Mouse (Mus musculus) bone marrow, adult 2 months (tissue): ENCODE results near the gene Rassf5. TPM values are rescaled to one million over a fixed set of nuclear protein-coding genes. Genes with fewer than 3 reads are reported as not detected.
"Not testable (repeated sequence)": the region's sequence is repeated elsewhere in the genome, so short reads cannot be mapped to it uniquely, and the experiment has no call there.

ENCODE experiments used
- H3K27ac ChIP-seq: fragments of 200-500 bp; 2 replicates; pipeline ENCODE4 v1.5.1; 2012; ENCODE audit warnings: low read depth, mild to moderate bottlenecking, control low read depth, inconsistent platforms, low read length; ENCODE audit not compliant: control insufficient read depth, poor library complexity, insufficient read depth
- H3K4me1 ChIP-seq: fragments of 200-500 bp; 2 replicates; pipeline ENCODE4 v1.6.1; 2011; ENCODE audit warnings: low read length; ENCODE audit not compliant: control insufficient read depth, insufficient read depth
- H3K4me3 ChIP-seq: fragments of 200-500 bp; replicated peaks from 2 replicates; pipeline ENCODE3; 2011; ENCODE audit warnings: mild to moderate bottlenecking, low read depth, low read length, control low read depth; ENCODE audit not compliant: control insufficient read depth
- CTCF ChIP-seq: fragments of 200-500 bp; IDR thresholded peaks from 2 replicates; pipeline ENCODE4 v1.5.1; 2011; ENCODE audit warnings: low read length, control low read depth; ENCODE audit not compliant: control insufficient read depth, insufficient read depth
- POLR2A ChIP-seq: fragments of 200-500 bp; IDR thresholded peaks from 2 replicates; pipeline ENCODE4 v1.6.1; 2011; ENCODE audit warnings: low read depth, mild to moderate bottlenecking, control low read depth, low read length, borderline replicate concordance; ENCODE audit not compliant: control insufficient read depth
- WGBS: fragments of 180-500 bp; shearing (Covaris S2); methylation state at CpG from one replicate; pipeline ENCODE4 v1.1.7; 2018; 5-methylcytosine and 5-hydroxymethylcytosine counted together
- polyA plus RNA-seq: library from polyadenylated mRNA; stranded (reverse); fragments of >200 nt; gene quantifications from 2 replicates; pipeline ENCODE4 v1.2.4, GENCODE M21; 2011; ENCODE audit warnings: low replicate concordance; ENCODE audit not compliant: missing spikeins, insufficient read depth, insufficient read length

The Rassf5 gene
- polyA plus RNA-seq, 1 experiment = 21.8 TPM

DNA sequence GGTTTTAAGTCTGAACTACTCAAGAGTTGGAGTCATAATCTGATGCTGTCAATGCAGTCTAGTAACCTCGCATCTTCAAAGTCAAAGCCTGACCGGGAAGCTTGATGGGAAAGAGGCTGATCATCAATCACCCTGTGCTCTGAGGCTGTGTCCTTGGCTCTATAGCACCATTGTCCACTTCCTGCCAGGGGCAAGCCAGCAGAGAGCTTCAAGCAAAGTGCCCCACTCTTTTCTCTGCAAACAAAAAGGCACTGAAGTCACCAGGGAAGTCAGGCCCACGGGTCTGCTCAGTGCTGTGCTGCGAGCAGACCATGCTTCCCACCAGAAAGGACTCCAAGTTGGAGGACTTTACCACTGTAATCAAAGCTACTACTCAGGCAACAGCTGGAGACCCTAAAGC lies 67.8 kb downstream of the Rassf5 start:
- Histone ChIP-seq H3K4me1 (peaks cover 5% of the 10 kb centered on the region), H3K27ac (no peak overlapping the region), H3K4me3 (no peak overlapping the region)
- WGBS = 86% methylated on average over 4 of the region's 4 CpGs
- no peak for TF ChIP-seq CTCF
- no peak for TF ChIP-seq POLR2A

DNA sequence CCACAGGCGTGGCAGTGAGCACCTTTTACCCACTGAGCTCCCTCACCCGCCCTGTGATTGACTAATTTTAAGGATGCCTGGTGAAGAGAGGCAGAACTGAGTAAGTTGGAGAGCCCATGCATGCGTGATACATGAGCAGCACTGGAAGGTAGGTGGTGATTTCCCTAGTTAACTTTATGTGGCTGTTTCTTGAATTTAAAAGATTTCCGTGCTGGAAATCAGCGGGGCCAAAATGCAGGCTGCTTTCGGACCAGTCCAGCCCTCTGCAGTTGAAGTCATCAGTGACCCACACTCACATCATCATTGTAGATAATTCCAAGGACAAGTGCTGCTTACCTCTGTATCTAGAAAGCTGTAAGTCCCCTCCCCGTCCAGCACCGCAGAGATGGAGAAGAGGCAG lies 69.2 kb downstream of the Rassf5 start:
- TF ChIP-seq CTCF (no peak), POLR2A (no peak)
- Histone ChIP-seq H3K4me1 (peaks cover 4% of the 10 kb centered on the region), H3K4me3 (no peak overlapping the region), H3K27ac (no peak overlapping the region)
- WGBS = 89% methylated on average over 8 of the region's 8 CpGs

DNA sequence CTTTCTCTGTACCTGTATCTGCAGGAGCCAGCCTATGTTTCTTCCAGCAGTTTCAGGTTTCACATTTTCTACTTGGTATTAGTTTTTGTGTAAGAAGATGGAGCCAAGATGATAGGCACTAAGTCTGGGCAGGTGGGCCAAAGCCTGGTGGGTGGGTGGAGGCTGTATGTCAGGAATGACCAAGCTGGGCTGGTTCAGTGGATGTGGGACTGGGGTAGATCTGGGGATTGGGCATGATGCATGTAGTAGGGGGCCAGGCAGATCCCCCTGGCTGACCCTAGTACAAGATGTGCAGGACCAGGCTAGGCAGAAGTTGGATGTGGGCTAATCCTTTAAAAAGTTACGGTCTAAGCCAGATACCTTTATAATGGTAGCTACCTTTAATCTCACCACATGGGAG lies 69.9 kb downstream of the Rassf5 start:
- no peak overlapping the region for H3K4me3 ChIP-seq
- WGBS = 92% methylated on average over 1 of the region's 1 CpGs
- H3K27ac ChIP-seq = no peak overlapping the region
- no peak for TF ChIP-seq CTCF
- no peak for TF ChIP-seq POLR2A
- H3K4me1 ChIP-seq = peaks cover 4% of the 10 kb centered on the region

DNA sequence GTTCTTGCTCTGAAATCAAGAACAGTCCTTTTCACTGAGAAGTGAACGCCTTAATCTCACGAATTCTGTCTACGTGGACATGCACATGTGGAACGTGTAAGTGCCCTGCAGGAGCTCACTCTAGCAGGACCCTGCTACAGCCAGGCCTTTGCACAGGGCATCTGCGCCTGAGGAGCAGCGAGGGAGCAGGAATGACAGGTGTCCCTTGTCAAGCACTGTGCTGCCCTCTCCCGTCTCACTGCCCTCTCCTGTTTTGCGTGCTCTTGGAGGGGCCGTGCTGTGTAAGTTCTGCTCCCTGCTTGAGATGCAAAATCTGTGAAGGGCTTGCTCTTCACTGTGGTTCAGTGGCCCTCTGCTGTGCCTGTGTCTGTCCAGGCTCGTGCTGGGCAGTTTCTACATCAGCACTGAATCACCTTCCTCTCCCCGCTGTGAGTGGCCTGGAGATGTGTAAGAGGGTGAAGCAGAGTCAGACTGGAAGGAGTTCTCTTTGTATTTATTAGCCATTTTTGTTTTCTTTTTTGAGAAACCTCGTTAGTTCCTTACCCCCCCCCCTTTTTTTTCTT lies 70.7 kb downstream of the Rassf5 start:
- no peak for TF ChIP-seq POLR2A
- TF ChIP-seq CTCF = no peak
- Histone ChIP-seq H3K4me3 (no peak overlapping the region), H3K27ac (no peak overlapping the region), H3K4me1 (peaks cover 4% of the 10 kb centered on the region)
- WGBS = 71% methylated on average over 12 of the region's 12 CpGs

DNA sequence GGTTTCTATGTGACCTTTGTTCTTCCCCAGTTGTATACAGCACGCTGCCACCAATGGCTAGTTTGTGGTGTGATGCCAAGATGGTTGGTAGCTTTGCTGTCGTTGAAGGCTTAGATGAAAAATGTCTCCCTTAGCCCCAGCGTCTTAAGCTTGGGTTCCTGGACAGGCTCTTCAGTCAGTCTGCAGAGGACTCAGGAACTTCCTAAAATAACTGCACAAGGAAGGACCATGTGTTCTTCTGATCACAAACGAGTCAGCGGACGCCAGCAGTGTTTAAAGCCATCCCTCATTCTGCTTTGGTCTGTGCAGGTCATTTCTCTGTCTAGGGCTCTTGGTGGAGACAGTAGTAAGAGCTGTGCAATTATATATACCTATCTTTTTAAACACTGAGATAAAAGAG lies 71.2 kb downstream of the Rassf5 start:
- 32% methylated on average over 6 of the region's 6 CpGs for WGBS
- H3K4me3 ChIP-seq = no peak overlapping the region

DNA sequence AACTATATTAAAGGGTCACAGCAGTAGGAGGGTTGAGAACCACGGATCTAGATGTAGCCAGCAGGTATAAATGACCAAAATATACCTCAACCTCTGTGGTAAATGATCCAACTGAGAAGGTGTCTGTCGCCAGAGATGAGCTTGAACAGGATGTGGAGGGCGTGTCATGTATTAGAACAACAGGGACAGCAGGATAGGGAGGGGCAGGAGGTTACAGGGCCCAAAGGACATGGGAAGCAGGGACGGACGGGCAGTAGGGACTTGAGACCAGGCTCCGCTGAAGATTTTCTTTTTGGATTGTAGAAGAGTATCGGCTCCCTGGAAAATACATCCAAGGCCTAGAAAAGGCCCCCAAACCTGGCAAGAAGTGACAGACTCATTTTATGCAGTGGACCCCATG lies 72.1 kb downstream of the Rassf5 start:
- no peak overlapping the region for H3K4me3 ChIP-seq
- no peak overlapping the region for H3K27ac ChIP-seq
- no peak for TF ChIP-seq CTCF
- TF ChIP-seq POLR2A = no peak
- H3K4me1 ChIP-seq = peaks cover 4% of the 10 kb centered on the region
- 76% methylated on average over 7 of the region's 7 CpGs for WGBS

More for the DNA sequence above, 71.2 kb downstream of the Rassf5 start:
- H3K4me1 ChIP-seq = peaks cover 4% of the 10 kb centered on the region
- TF ChIP-seq POLR2A (no peak), CTCF (no peak)
- no peak overlapping the region for H3K27ac ChIP-seq

DNA sequence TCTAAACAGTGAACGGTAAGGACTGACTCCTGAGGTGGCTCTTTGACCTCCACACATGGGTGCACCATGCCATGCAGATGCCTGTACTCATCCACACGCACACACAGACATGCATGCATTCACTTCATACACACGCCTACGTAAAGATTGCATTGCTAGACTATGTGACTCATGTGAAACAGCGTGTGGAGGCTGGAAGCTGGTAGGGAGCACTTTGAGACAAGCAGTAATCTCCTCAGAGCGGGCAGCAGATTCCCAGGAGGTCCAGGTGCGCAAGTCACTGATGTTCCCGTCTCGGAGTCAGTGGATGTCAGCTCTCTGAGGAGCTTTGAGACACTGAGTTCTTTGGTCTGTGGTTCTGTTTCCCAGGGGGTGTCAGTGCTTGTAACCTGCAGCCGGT lies 77.4 kb downstream of the Rassf5 start:
- WGBS = 96% methylated on average over 10 of the region's 10 CpGs
- Histone ChIP-seq H3K27ac (no peak overlapping the region), H3K4me3 (no peak overlapping the region), H3K4me1 (no peaks in the 10 kb centered on the region; the same call in 1 of the 2 replicates)
- TF ChIP-seq POLR2A (no peak), CTCF (no peak)

DNA sequence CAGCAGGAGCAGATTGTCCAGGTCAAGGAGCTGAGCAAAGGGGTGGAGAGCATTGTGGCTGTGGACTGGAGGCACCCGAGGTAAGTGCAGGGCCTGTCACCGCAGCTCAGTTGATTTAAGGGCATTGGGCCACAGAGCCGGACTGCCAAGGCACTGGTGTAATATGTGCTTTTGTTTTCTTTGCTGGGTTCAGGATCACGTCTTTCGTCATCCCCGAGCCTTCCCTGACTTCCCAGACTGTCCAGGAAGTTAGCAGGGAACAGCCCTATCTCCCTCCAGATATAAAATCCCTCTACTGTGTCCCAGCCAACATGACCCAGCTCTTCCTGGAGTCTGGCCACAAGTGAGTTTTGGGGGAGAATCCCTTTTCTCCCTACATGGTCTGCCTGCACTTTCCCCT lies 80.6 kb downstream of the Rassf5 start:
- Histone ChIP-seq H3K27ac (no peak overlapping the region), H3K4me1 (peaks cover 1% of the 10 kb centered on the region), H3K4me3 (no peak overlapping the region)
- no peak for TF ChIP-seq POLR2A
- no peak for TF ChIP-seq CTCF
- 83% methylated on average over 6 of the region's 6 CpGs for WGBS

DNA sequence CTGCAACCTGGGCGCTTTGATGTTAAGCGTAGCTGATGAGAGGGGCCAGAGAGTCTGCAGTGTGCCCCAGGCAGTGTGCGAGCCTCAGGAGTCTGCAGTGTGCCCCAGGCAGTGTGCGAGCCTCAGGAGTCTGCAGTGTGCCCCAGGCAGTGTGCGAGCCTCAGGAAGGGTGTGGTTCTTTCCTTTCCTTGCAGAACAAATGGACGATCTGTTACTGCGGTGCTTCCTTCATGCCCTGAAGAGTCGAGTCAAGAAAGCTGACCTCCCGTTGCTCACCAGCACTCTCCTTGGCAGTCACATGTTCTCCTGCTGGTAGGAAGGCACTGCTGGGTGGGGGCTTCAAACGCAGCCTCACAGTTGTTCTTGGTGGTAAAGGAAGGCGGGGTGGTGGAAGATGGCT lies 84.0 kb downstream of the Rassf5 start:
- Histone ChIP-seq H3K4me1 (peaks cover 1% of the 10 kb centered on the region), H3K27ac (no peak overlapping the region), H3K4me3 (no peak overlapping the region)
- WGBS = 62% methylated on average over 11 of the region's 11 CpGs
- no peak for TF ChIP-seq CTCF
- no peak for TF ChIP-seq POLR2A

DNA sequence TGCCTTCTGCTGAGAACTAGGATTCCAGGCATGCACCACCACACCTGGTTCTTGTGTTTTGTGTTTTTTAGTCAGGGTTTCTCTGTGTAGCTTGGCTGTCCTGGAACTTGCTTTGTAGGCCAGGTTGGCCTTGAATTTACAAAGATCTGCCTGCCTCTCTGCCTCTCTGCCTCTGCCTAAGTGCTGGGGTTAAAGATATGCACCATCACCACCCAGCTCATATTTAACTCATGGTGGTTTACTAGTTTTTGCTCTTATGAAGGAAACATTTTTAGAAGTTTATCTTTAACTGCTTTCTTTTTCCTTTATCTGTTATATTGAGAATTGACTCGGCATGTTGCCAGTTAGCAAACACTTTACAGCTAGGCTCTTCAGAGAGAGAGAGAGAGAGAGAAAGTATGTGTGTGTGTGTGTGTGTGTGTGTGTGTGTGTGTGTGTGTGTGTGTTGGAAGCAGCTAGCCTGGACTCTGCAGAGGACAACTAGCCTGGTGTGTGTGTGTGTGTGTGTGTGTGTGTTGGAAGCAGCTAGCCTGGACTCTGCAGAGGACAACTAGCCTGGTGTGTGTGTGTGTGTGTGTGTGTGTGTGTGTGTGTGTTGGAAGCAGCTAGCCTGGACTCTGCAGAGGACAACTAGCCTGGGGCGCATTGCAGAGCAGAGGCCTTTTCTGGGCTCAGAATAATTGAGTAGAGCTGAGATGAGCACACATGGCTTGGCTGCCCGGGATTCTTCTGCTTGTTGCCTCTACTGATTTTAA lies 85.3 kb downstream of the Rassf5 start:
- H3K4me1 ChIP-seq, H3K27ac ChIP-seq, H3K4me3 ChIP-seq: not testable (repeated sequence)
- 75% methylated on average over 3 of the region's 3 CpGs for WGBS
